Mouse (Mus musculus) cerebellum, postnatal 14 days (tissue): ENCODE results near the gene Coa5.
A peak's percentile ranks its signal among the peaks of the same experiment; 100 is the strongest.

Experiments used
- DNase-seq, 2 experiments: peaks; one replicate each; pipeline ENCODE4 v3.0.0; 2021; ENCODE audit warnings: mixed read lengths in 2 of 2

The Coa5 gene

DNA sequence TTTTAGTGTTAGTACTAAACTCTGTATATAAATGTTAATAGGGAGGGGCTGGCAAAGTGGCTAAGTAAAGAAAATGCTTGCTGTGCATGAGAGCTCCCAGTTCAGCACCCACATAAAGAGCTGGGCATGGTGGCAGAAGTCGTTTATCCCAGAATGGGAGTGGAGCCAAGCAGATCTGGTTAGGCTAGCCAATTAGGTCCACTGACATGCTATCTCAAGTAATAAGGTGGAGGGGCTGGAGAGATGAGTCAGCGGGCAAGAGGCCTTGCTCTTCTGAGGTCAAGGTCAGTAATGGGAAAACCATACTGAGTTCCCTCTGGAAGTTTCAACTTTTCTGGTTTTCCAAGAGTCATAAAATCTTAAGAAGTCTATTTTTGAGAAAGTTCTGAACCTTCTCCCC is 992 bp downstream of the Coa5 start:
- peak; percentile 20 to 21 for DNase-seq

DNA sequence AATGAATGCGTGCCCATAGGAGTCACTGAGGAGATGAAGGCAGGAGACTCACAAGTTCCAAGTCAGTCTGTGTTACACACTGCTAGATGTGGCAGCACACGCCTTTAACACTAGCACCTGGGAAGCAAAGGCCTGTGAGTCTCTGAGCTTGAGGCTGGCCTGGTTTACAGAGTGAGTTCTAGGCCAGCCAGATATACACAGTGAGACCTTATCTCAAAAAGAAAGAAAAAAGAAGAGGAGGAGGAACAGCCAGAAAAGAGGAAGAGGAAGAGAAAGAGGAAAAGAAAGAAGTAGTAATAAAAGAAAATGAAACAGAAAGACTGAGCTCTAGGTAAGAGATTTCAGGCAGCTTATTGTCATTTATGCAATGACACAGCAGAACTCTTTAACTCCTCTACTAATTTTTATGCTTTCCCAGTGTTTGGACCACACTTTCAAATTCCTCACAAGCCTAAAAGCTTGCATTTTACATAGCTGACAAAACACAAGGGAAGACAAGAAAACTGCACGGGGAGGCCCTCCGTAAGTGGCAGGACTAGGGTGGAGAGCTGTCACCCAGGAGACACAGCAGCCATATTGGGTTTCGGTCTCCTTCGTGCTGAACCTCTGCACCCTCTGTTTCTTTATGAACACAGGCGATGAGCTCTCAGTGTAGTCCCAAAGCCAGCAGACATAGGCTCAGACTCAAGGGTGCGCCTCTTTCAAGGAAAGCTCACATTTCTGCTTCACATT is 2.6 kb downstream of the Coa5 start:
- DNase-seq: no peak

DNA sequence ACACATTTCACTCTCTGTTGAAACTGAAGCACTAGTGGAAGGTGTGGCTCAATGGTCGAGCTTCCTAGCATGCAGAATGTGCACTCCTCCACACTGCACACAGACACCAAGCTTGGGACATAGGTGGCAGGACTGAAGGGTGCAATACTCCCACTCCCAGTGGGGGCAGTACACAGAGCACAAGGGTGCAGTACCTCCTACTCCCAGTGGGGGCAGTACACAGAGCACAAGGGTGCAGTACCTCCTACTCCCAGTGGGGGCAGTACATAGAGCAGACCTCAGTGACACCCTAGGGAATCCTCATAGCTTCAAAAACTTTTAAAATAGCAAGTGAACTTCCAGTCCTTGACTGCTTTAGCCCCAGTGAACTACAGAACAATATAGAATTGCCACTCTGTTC is 10.5 kb downstream of the Coa5 start:
- peak; percentile 59 to 87 for DNase-seq

DNA sequence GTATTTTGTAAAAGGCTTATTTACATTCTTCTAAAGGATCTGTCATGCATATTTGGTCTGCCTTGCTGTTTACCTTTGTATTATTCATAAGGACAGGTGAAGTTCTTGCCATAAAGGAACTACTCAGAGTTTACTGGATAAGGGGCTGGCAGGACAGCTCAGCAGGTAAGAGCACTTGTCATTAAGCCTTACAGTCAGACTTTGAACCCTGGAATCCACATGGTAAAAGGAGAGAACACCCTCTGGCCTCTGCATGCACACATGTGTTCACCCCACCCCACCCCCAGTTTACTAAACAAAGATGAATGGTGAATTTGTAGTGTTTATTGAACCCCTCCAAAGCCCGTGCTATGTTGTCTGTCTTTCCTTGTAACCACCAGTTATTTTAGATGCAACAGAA is 14.5 kb downstream of the Coa5 start:
- no peak for DNase-seq

DNA sequence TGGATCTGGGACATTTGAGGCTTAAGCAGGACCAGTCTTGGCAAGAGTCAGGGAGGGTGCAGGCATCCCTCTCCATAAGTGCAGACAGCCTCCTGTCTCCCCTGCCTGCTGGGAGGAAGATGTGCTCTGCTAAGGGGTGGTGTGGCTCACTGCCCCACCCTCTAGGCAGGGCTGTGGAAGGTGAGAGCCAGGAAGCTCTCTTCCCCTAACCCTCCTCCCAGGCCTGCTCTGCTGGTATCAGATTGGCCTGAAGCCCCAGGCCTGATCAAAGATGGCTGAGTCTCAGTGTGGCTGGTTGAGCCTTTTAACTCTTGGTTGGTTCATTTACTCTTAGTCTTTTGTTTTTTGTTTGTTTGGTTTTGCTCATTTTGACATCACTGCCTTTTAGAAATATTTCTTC is 20.3 kb downstream of the Coa5 start:
- no peak for DNase-seq

DNA sequence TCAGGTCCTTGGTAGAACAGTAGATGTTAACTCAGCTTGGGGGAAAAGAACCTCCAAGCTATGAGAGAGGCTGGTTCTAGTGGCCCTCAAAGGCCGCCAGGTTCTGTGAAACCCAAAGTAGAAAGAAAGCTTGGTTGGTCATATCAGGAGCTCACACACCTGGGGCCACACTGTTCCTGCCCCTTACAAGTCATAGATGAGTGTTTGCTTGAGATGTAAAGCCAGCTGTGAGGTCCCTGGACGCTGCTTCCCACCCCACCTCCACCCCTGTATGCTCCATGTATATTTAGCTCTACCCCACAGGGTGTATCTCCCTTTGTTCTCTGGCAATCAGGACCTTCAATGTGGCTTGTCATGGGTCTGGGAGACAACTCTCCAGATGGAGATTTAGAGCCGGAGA is 21.2 kb downstream of the Coa5 start:
- no peak for DNase-seq

DNA sequence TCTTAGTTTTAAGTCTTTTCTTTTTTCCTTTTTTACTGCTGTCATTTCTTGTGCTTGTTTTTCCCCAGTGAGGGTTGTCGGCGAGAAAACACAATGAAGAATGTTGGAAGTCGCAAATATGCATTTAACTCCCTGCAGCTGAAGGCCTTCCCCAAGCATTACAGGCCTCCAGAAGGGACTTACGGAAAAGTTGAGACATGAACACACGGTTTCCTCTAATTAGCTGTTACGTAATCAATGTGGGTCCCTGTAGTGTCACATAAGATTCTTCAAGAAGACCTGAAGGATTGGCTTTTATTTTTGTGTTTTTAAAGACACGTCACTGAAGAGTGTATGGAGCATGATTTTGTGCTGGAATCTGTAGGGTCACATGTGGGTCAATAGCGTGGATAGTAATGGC is 21.8 kb downstream of the Coa5 start:
- DNase-seq: no peak

DNA sequence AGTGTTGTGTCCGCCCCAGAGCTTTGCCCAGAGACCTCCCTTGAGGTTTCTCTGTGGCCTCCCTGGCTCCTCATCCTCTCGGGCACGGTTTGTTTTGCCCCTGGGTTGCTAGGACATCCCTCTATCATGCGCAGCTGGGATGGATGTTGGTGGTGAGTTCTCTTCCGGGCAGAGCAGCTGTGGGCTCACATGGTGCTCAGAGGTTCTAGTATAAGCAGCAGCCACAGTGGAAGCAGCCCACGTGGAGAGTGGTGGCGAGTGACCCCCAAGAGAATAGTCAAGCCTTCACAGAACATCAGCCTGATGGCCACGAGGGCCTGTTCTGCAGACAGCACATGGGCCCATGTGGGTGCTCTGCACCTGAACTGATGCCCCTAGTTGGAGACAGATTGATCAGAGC is 22.7 kb downstream of the Coa5 start:
- DNase-seq: no peak

DNA sequence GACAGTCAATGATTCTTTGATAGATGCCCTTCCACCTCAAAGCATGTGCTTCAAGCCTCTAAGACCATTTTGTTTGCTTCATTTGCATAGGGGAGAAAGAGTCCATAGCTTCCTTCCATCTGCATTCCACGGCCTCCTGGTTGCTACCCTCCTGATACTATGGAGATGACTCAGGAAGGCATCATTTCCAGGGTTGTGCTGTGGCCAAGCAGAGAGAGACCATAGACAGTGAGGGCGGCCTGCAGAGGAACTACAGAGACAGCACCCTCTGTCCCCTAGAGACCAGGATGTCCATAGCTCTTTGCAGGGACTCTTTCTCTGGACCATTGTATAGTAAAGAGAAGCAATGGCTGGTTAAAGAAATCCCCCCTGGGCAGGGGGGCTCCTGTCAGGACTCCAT is 24.8 kb downstream of the Coa5 start:
- DNase-seq: no peak

DNA sequence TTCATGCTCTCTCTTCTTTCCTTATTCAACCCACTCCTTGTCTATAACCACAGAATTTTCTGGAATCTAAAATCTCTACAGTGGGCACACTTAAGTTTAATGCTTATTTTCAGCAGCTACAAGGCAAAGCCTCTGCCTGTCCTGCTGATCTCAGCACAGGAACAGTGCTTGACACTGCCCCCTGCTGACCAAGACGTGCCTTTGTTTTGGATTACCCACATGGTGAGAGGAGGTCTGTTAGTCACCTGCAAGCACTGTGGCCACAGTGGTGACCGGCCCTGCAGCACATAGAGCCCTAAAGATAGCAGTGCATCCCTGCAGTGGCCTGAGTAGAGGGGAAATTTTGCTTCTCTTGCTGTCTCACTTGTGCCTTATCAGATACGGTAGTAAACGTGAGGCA is 28.2 kb downstream of the Coa5 start:
- DNase-seq: peak; percentile 84 to 86

DNA sequence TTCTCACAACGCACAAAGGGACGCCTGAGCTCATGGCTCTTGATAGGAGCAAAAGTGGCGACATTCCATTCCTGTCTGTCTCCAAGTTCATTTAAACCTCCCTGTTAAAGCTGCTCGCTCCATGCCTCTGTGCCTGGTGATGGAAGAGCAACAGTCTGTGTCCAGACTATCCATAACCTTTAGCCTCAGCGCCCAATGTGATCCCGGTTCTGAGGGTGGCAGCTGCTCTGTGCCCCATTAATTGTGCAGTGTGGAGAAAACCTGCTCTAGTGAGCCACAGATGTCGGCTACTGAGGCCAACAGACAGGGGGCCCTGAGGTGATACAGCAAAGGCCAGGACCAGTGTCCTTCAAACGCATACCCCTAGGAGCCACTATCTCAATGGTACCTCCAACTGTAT is 30.2 kb downstream of the Coa5 start:
- no peak for DNase-seq

DNA sequence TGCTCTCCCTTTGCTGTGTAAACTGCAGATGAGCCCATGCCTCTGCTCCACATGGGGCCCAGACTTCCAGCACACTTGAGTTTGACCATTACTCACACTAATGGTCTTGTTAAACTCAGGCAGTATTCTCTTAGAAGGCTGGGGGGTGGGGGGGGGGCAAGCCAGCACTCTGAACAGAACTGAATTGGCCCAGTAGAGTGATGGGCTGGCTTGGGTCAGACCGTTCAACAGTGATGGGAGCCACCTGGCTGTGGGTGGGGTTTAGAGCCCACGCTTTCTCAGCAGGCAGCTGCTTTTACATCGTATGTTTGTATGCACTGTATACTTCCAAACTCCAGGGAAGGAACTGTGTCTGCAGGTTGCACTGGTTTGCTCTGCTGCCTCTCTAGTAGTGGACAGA is 30.9 kb downstream of the Coa5 start:
- no peak for DNase-seq

DNA sequence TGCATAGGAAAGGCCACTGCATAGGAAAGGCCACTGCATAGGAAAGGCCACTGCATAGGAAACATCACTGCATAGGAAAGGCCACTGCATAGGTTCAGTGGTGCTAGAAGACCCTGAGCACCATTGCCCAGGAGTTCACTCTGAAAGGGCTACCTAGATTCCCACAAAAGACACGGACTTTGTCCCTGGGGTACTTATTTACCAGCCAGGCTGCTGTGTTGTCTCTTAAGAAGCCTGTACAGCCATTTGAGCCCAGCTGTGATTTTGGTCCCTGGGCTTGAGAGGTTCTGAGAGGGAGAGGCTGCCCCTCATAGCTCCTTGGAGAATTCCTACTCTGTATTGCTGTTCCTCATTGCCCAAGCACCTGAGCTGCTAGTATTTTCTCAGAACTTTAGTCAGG is 33.4 kb downstream of the Coa5 start:
- DNase-seq: no peak

DNA sequence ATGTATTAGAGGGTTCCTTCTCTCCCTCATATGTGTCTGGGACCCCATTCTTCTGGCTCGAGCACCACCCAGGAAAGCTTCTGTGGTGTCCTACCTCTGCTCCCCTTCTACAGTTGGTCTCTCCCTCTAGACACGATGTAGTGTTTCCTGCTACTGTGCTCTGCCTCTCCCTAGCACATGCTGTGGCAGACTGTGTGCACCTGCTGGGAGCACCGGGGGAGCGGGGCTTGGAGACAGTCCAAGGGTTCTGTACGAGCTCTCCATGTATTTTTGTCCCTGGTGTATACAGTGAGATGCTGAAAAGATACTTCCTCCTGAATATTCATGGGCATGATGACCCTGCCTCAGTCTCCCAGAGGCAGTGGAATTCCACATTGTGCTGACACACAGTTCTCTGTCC is 36.7 kb downstream of the Coa5 start:
- no peak for DNase-seq

DNA sequence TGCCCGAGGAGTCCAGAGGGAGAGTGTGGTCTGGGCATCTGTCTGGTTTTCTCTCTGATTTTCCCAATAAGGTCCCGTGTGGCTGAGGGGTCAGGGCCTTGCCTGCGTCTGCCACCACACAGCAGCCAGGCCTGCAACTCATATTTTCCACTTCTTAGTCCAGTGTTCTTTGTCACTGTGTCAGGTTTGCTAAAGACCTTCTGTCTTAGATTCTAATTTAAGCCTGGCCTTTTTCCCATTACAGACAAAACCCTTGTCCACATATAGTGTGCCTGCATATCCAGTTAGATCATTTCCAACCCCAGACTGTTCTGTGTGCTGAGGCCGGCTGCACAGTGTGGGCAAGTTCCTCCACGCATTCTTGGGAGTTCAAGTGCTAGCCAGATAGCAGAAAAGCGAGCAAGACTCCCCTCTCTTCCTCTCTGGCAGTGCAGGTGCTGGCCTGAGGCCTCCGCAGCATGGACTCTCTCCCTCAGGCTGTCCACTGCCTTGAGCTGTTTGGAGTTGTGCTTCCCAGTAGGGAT is 43.4 kb downstream of the Coa5 start:
- peak in 1 of 2 experiments; percentile 20 for DNase-seq

DNA sequence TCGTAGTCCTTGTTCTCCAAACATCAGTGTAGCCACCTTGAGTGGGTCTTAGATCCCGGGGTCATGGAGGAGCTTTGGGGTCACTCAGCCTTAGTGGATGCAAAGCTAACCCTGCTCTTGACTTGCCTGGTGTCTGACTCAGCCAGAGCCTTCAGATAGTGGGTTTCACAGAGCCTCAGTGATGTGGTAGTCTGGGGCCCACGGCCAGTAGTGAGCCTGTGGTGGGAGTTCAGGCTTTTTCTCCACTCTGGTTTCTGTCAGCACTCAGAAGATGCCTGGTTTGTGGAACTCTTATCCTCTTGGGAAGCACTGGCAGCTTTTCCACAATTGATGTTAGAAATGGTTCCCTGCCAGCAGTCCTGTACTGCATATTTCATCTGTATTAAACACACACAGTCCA is 45.6 kb downstream of the Coa5 start:
- DNase-seq: no peak

DNA sequence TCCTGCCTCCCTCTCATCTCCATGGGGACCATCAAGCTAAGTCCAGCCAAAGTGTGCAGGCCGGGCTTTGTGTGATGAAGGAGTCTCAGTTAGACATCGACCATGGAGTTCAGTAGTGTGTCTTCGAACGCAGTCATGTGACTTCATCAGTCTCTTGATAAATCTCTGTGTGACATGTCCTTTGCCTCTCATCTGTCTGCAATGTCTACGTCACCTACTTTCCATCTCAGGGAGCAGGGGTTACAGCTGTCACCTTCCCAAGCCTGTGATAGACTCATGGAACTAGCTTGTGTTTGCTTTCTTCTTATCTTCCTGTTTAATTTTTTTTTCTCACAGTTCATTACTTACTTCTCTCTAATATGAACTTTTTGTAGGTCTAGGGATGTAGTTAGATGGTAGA is 49.0 kb downstream of the Coa5 start:
- DNase-seq: no peak

DNA sequence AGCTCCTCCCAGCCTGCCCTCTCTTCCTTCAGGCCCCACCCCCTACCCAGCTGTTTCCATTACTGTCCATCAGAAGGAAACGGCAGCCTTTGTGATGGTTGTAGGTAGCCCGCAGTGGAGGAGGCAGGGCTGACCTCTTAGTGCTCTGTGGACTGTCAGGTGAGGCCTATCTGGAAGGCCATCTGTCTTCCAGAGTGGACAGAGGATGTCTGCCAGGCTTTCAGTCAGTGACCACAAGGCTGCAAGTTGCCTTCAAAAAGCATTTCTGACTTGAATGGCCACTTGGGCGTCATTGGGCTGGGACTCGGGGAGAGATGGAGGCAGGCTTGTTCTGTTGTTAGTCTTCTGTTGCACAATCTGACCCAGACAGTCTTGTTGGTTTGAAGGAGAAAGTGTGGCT is 50.4 kb downstream of the Coa5 start:
- DNase-seq: no peak

DNA sequence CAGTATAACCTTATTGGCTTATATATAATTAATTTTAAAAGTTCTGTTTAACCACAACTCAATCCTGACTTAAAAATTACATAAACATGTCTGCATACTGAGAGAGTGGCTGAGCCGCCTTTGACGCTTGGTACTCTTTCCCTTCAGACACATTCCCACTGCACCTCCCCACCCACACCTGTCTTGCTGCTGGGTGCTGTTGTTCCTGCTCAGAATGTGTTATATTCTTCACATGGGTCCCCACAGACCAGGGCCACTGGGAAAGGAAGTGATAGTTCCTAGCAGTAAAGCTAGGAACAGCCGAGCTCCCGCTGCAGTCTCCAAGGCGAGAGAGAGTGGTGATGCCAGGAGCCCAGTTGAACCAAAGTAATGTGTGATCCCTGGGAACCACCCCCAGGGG is 51.8 kb downstream of the Coa5 start:
- no peak for DNase-seq

DNA sequence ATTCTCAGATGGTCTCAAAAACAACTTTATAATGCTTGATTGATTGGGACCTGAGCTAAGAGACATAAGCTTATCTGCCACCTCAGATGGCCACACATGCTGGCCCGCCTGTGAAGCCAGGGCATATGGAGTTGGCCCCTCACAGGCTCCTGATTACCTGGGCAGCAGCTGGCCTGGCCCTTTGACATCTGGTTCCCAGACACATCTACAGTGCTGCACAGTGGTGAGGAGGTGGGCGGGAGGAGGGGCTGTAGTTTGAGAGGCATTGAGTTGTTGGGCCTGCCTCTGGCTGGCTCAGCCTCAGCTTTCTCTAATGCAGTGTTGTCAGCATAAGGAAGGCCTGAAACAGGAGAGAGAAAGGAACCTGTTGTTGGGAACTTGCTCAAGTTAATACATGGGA is 53.2 kb downstream of the Coa5 start:
- no peak for DNase-seq

DNA sequence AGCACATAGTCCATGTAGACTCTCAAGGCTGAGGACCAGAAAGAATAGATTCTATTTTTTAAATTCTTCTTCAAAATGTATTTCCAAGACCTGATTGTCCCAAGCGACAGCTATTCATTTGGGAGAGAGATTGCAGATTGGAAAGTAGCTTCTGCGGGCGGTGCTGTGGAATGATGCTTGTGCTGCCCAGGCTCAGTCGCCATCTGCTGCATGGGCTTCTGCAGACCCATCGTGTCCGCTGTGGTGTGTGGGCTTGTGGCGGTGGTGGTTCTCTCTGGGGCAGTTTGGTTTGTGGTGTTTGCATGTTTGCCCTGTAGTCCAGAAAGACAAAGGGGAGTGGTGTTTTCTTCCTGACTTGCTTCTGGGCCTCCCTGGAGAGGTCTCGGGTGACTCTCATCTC is 53.7 kb downstream of the Coa5 start:
- no peak for DNase-seq

DNA sequence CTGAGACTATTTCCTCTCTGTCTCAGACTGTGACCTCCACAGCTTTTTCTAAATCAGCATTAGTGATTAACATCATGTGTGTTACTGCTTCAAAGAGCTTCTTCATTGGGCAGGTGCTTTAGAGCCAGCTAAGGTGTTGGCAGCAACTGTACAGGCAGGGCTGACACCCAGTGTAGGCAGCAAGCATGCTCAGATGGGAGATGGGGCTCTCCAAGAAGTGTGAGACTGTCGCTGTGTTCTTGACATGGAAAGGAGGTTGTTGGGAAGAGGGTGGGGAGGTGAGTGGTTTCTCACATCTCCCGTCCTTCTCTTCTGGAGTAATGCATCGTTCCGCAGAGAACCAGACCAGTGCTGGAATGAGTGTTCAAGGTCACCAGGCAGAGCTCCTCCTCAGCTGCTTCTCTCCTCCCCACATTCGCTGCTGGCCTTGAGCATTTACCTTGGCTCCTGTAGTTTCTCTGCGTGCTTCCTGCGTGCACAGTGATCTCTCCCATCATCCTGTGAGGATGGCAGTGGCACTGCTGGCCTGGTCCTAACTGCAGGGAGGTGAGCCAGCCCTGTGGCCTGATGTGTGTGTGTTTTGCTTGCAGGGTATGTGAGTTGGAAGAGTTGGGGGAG is 61.0 kb downstream of the Coa5 start:
- DNase-seq: no peak

DNA sequence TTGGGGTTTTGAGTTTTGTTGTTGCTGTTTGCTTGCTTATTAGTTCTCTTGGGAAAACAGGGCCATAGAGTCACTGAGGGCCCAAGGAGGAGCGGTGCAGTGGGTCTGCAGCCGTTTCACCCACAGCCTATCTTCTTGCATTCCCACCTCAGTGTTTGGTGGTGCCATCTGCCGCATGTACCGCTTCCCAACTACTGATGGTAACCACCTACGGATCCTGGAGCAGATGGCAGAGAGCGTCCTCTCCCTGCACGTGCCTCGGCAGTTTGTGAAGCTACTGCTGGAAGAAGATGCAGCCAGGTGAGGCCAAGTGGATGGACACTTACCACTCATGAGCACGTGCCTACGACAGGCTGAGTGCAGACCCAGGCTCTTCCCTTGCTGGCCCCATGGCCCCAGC is 61.8 kb downstream of the Coa5 start:
- DNase-seq: peak; percentile 67 to 73
